Mouse (Mus musculus) forebrain, embryonic 12.5 days (tissue): ENCODE results near the gene Hephl1. TPM values are rescaled to one million over a fixed set of nuclear protein-coding genes. Genes with fewer than 3 reads are reported as not detected.

Experiments used
- ATAC-seq: fragments of 200-750 bp; cut with Nextera tagmentation; 2 replicates; pipeline ENCODE4 v1.8.0; 2017; ENCODE audit warnings: moderate TSS enrichment; ENCODE audit not compliant: low FRiP score
- H3K27ac ChIP-seq: fragments of 300-500 bp; sonication (generic); 2 replicates; pipeline ENCODE4 v1.5.1; 2016; ENCODE audit warnings: mild to moderate bottlenecking
- H3K27me3 ChIP-seq: fragments of 300-500 bp; sonication (generic); 2 replicates; pipeline ENCODE4 v1.6.1; 2016; ENCODE audit warnings: mild to moderate bottlenecking
- H3K36me3 ChIP-seq: fragments of 300-500 bp; sonication (generic); replicated peaks from 2 replicates; pipeline ENCODE4 v1.6.1; 2016; ENCODE audit warnings: mild to moderate bottlenecking
- H3K4me1 ChIP-seq: fragments of 300-500 bp; sonication (generic); 2 replicates; pipeline ENCODE4 v1.6.1; 2016
- H3K4me2 ChIP-seq: fragments of 300-500 bp; sonication (generic); 2 replicates; pipeline ENCODE4 v1.6.1; 2016; ENCODE audit warnings: mild to moderate bottlenecking, moderate library complexity
- H3K4me3 ChIP-seq: fragments of 300-500 bp; sonication (generic); replicated peaks from 2 replicates; pipeline ENCODE4 v1.5.1; 2016; ENCODE audit warnings: mild to moderate bottlenecking
- H3K9ac ChIP-seq: fragments of 300-500 bp; sonication (generic); 2 replicates; pipeline ENCODE4 v1.6.1; 2016; ENCODE audit warnings: mild to moderate bottlenecking
- H3K9me3 ChIP-seq: fragments of 300-500 bp; sonication (generic); 2 replicates; pipeline ENCODE4 v1.6.1; 2016
- WGBS: fragments of 180-500 bp; shearing (Covaris S2); methylation state at CpG from one replicate; pipeline ENCODE4 v1.1.7; 2016; 5-methylcytosine and 5-hydroxymethylcytosine counted together
- polyA plus RNA-seq: library from polyadenylated mRNA; unstranded; fragments of >200 nt; fragmentation: Nextera tagmentation; extraction: Ambion mirVana; gene quantifications from 2 replicates; pipeline ENCODE4 v1.2.1, GENCODE M21; 2016

Hephl1 gene
- polyA plus RNA-seq, 1 experiment from 2014 or later = not detected

DNA sequence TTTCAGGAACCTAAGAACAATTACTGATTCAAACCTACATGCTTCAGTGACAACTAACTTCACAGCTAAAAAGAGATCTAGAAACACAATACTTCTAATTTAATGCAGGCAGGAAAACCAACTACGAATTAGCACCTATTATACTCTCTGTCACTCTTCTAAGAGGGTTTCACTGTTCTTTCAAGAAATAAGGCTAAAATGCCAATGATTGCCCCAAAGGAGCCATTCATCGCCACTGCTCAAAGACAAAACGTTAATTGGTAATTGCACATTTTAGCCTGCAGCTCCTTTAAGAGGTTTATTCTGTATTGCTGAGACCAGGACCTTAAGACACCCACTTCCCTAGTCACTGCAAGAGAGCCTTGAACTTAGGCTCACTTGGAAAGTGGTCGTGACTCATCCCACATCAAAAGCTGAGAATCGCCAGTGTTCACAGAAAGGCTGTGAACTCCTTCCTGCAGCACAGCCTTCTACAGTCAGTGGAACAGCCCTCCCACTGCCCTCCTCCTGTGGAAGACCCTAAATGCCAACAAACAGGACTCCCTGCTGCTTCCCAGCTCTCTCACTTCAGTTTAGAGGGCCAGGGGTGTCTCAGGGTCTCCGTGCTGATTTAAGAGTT lies 108.8 kb downstream of the Hephl1 start:
- WGBS = 20% methylated on average over 6 of the region's 6 CpGs
- H3K27ac ChIP-seq = peak overlapping the region; percentile 57

More for the DNA sequence above, 108.8 kb downstream of the Hephl1 start:
- H3K4me3 ChIP-seq = no peak overlapping the region
- H3K27me3 ChIP-seq = no peaks in the 10 kb centered on the region
- H3K4me1 ChIP-seq = peaks cover 21% of the 10 kb centered on the region
- no peak overlapping the region for H3K9ac ChIP-seq
- ATAC-seq = peak; percentile 49; the same call in 1 of the 2 replicates
- H3K4me2 ChIP-seq = no peak overlapping the region
- peaks cover 38% of the 10 kb centered on the region for H3K36me3 ChIP-seq
- H3K9me3 ChIP-seq = no peaks in the 10 kb centered on the region

Other genes starting within 250 kb of the Hephl1 start
- not detected in 2 replicates for gene Izumo1r, start 208.2 kb downstream of the Hephl1 start, polyA plus RNA-seq
- gene Panx1, start 66.6 kb downstream of the Hephl1 start, polyA plus RNA-seq = 86.8 and 100 TPM in 2 replicates
- 1.1 and 2.5 TPM in 2 replicates for gene Vstm5, start 126.9 kb upstream of the Hephl1 start, polyA plus RNA-seq
- 44.6 and 49.1 TPM in 2 replicates for gene Med17, start 167.8 kb upstream of the Hephl1 start, polyA plus RNA-seq
- 65.4 and 74.9 TPM in 2 replicates for gene Taf1d, start 194.1 kb upstream of the Hephl1 start, polyA plus RNA-seq
- 7.0 and 8.9 TPM in 2 replicates for gene 4931406C07Rik, start 194.3 kb upstream of the Hephl1 start, polyA plus RNA-seq
- 23.5 and 27.2 TPM in 2 replicates for gene Cep295, start 245.7 kb upstream of the Hephl1 start, polyA plus RNA-seq